Mouse (Mus musculus): Measurements from ENCODE around the gene Ctu2. TPM values are rescaled to one million over a fixed set of nuclear protein-coding genes. Genes with fewer than 3 reads are reported as not detected.

Ctu2 gene
- polyA plus RNA-seq, 1 experiment from 2014 or later, result 39.0 TPM

DNA sequence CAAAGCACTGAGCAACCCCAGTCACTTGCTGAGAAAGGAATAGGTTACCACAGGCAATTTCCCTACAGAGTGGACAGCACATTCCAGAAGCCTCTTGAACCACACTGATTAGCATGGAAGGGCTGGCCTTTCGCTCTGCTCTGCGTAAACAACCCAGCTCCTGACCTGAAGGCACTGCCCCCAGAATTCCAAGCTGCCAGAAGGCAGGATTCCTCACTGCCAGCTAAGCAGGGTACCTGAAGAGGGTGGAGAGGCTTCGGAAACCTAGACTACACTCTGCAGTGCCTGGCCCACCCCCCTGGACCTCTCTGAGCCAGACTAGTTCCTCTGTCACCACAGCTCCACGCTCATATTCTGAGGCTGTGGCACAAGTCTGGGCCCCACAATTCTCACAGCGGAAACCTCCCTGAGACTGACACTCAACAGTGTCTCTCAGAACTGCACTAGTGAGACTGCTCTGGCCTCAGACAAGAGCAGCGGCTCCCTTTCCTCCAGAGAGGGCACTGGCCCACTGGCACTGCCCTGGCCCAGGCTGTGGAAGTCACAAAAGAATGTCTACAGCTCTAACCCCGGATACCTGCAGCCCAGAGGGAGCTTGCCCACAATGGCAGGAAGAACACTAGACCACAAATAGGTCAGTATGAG, 50.7 kb downstream of the Ctu2 start:
- Histone ChIP-seq H3K36me3 (ENCODE audit: control insufficient read depth, insufficient read depth, low read length) (peaks cover 6% of the 10 kb centered on the region; the same call in 1 of the 2 replicates), H3K4me2 (peak overlapping the region; percentile 46), H3K9ac (ENCODE audit: low read depth, low read length) (peak overlapping the region; percentile 58), H3K27me3 (ENCODE audit: control insufficient read depth, insufficient read depth, low read length) (no peaks in the 10 kb centered on the region), H3K9me3 (replicated peaks; ENCODE audit: control insufficient read depth, low read length) (no peaks in the 10 kb centered on the region), H3K27ac (ENCODE audit: low read depth, low read length) (peak overlapping the region; percentile 90), H3K4me1 (ENCODE audit: control insufficient read depth, insufficient read depth, low read length) (peaks cover 75% of the 10 kb centered on the region), H3K4me3 (ENCODE audit: low read depth, low read length) (no peak overlapping the region)
- ATAC-seq (replicated peaks; ENCODE audit: insufficient number of reproducible peaks, low FRiP score, low TSS enrichment), result no peak; the same call in 1 of the 2 replicates
- WGBS (ENCODE audit: insufficient replicate concordance), result 36% methylated on average over 7 of the region's 7 CpGs

GRCm38 (mm10) chr8:122527937-122528336, 52.0 kb downstream of the Ctu2 start:
- Histone ChIP-seq H3K27me3 (ENCODE audit: control insufficient read depth, insufficient read depth, low read length) (no peaks in the 10 kb centered on the region), H3K27ac (ENCODE audit: low read depth, low read length) (peak overlapping the region; percentile 54)
- WGBS (ENCODE audit: insufficient replicate concordance), result 82% methylated on average over 3 of the region's 3 CpGs

DNA sequence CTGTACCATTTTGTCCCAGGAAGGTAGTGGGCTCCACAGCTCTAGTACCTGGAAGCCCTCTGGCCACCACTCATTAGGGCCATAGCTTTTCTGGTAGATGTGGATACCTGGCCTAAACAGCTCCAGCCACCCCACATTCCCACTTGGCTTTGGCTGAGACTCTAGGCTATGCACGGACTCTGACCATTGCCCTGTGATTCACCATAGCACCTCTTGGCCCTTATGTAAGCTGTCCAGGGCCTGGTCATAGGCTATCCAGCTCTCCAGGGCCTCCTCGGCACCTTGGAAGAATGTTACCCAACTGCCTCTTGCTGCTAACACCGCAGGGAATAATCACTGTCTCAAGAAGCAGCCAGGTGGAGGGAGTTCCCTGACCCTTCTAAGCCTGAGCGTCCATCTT, 53.2 kb downstream of the Ctu2 start:
- Histone ChIP-seq H3K27ac (ENCODE audit: low read depth, low read length) (no peak overlapping the region), H3K4me3 (ENCODE audit: low read depth, low read length) (no peak overlapping the region), H3K27me3 (ENCODE audit: control insufficient read depth, insufficient read depth, low read length) (no peaks in the 10 kb centered on the region), H3K36me3 (ENCODE audit: control insufficient read depth, insufficient read depth, low read length) (peaks cover 3% of the 10 kb centered on the region; the same call in 1 of the 2 replicates), H3K9me3 (replicated peaks; ENCODE audit: control insufficient read depth, low read length) (no peaks in the 10 kb centered on the region), H3K4me1 (ENCODE audit: control insufficient read depth, insufficient read depth, low read length) (peaks cover 67% of the 10 kb centered on the region), H3K4me2 (no peak overlapping the region), H3K9ac (ENCODE audit: low read depth, low read length) (no peak overlapping the region)
- no peak for ATAC-seq (replicated peaks; ENCODE audit: insufficient number of reproducible peaks, low FRiP score, low TSS enrichment)
- WGBS (ENCODE audit: insufficient replicate concordance), result 88% methylated on average over 4 of the region's 4 CpGs

More at GRCm38 (mm10) chr8:122527937-122528336, 52.0 kb downstream of the Ctu2 start:
- peaks cover 74% of the 10 kb centered on the region for H3K4me1 ChIP-seq (ENCODE audit: control insufficient read depth, insufficient read depth, low read length)
- H3K9me3 ChIP-seq (replicated peaks; ENCODE audit: control insufficient read depth, low read length), result no peaks in the 10 kb centered on the region
- peaks cover 3% of the 10 kb centered on the region; the same call in 1 of the 2 replicates for H3K36me3 ChIP-seq (ENCODE audit: control insufficient read depth, insufficient read depth, low read length)
- no peak for ATAC-seq (replicated peaks; ENCODE audit: insufficient number of reproducible peaks, low FRiP score, low TSS enrichment)
- no peak overlapping the region for H3K4me2 ChIP-seq
- no peak overlapping the region for H3K9ac ChIP-seq (ENCODE audit: low read depth, low read length)
- no peak overlapping the region for H3K4me3 ChIP-seq (ENCODE audit: low read depth, low read length)

GRCm38 (mm10) chr8:122531312-122531711, 55.4 kb downstream of the Ctu2 start:
- Histone ChIP-seq H3K9ac (ENCODE audit: low read depth, low read length) (no peak overlapping the region; the same call in 1 of the 2 replicates), H3K9me3 (replicated peaks; ENCODE audit: control insufficient read depth, low read length) (no peaks in the 10 kb centered on the region), H3K27me3 (ENCODE audit: control insufficient read depth, insufficient read depth, low read length) (no peaks in the 10 kb centered on the region), H3K36me3 (ENCODE audit: control insufficient read depth, insufficient read depth, low read length) (peaks cover 3% of the 10 kb centered on the region; the same call in 1 of the 2 replicates), H3K4me2 (peak overlapping the region; percentile 32; the same call in 1 of the 2 replicates), H3K27ac (ENCODE audit: low read depth, low read length) (peak overlapping the region; percentile 64), H3K4me1 (ENCODE audit: control insufficient read depth, insufficient read depth, low read length) (peaks cover 49% of the 10 kb centered on the region), H3K4me3 (ENCODE audit: low read depth, low read length) (no peak overlapping the region)
- ATAC-seq (replicated peaks; ENCODE audit: insufficient number of reproducible peaks, low FRiP score, low TSS enrichment), result no peak
- WGBS (ENCODE audit: insufficient replicate concordance), result 56% methylated on average over 8 of the region's 8 CpGs

Small RNA genes lying within 50 kb of the gene (microRNA-seq; reads per million reads assigned to microRNA genes)
- gene Gm24366 (ENCODE audit: borderline number of aligned reads), result not detected

Other genes starting within 250 kb of the Ctu2 start
- gene Zfpm1, start 194.0 kb upstream of the Ctu2 start, polyA plus RNA-seq (2014; fragmentation: Nextera tagmentation; extraction: Ambion mirVana), result 6.9 and 7.9 TPM in 2 replicates
- not detected in 2 replicates for gene Trhr2, start 115.4 kb upstream of the Ctu2 start, polyA plus RNA-seq (2014; fragmentation: Nextera tagmentation; extraction: Ambion mirVana)
- 22.2 and 26.8 TPM in 2 replicates for gene Zc3h18, start 99.5 kb upstream of the Ctu2 start, polyA plus RNA-seq (2014; fragmentation: Nextera tagmentation; extraction: Ambion mirVana)
- gene Il17c, start 54.1 kb upstream of the Ctu2 start, polyA plus RNA-seq (2014; fragmentation: Nextera tagmentation; extraction: Ambion mirVana), result not detected in 2 replicates
- 169 and 174 TPM in 2 replicates for gene Cyba, start 43.2 kb upstream of the Ctu2 start, polyA plus RNA-seq (2014; fragmentation: Nextera tagmentation; extraction: Ambion mirVana)
- gene Mvd, start 32.7 kb upstream of the Ctu2 start, polyA plus RNA-seq (2014; fragmentation: Nextera tagmentation; extraction: Ambion mirVana), result 28.0 and 29.0 TPM in 2 replicates
- 3.0 and 4.2 TPM in 2 replicates for gene Snai3, start 15.4 kb upstream of the Ctu2 start, polyA plus RNA-seq (2014; fragmentation: Nextera tagmentation; extraction: Ambion mirVana)
- 28.1 and 34.4 TPM in 2 replicates for gene Rnf166, start 79 bp upstream of the Ctu2 start, polyA plus RNA-seq (2014; fragmentation: Nextera tagmentation; extraction: Ambion mirVana)
- gene Piezo1, start 75.2 kb downstream of the Ctu2 start, polyA plus RNA-seq (2014; fragmentation: Nextera tagmentation; extraction: Ambion mirVana), result 17.4 and 19.4 TPM in 2 replicates
- 29.5 and 30.4 TPM in 2 replicates for gene Cdt1, start 91.9 kb downstream of the Ctu2 start, polyA plus RNA-seq (2014; fragmentation: Nextera tagmentation; extraction: Ambion mirVana)
- 250 and 262 TPM in 2 replicates for gene Aprt, start 100.8 kb downstream of the Ctu2 start, polyA plus RNA-seq (2014; fragmentation: Nextera tagmentation; extraction: Ambion mirVana)
- gene Galns, start 135.3 kb downstream of the Ctu2 start, polyA plus RNA-seq (2014; fragmentation: Nextera tagmentation; extraction: Ambion mirVana), result 11.4 and 12.3 TPM in 2 replicates
- 49.8 and 60.0 TPM in 2 replicates for gene Trappc2l, start 135.5 kb downstream of the Ctu2 start, polyA plus RNA-seq (2014; fragmentation: Nextera tagmentation; extraction: Ambion mirVana)
- not detected in 2 replicates for gene Pabpn1l, start 146.6 kb downstream of the Ctu2 start, polyA plus RNA-seq (2014; fragmentation: Nextera tagmentation; extraction: Ambion mirVana)
- 5.2 and 5.4 TPM in 2 replicates for gene Cbfa2t3, start 223.0 kb downstream of the Ctu2 start, polyA plus RNA-seq (2014; fragmentation: Nextera tagmentation; extraction: Ambion mirVana)

Measured in heart, embryonic 11.5 days (tissue).